Mouse (Mus musculus): ENCODE measurements at regions not wholly inside any gene's neighbourhood (a gene's known extent, or its start where the extent isn't known, plus 50 kb on each side); places are given as distances from the start of the nearest gene placed in this dataset.
"Not testable (repeated sequence)": the region's sequence is repeated elsewhere in the genome, so short reads cannot be mapped to it uniquely, and the experiment has no call there.

- ATAC-seq (ENCODE audit: insufficient number of reproducible peaks, low FRiP score, low TSS enrichment, low read depth) = no peak
- H3K9me3 ChIP-seq (ENCODE audit: control insufficient read depth, low read length) = no peaks in the 10 kb centered on the region
- H3K27ac ChIP-seq (replicated peaks; ENCODE audit: low read depth, low read length) = no peak overlapping the region
These were observed 540.5 kb upstream of the Pkdcc start for GRCm38 (mm10) chr17:82674593-82674992.

GRCm38 (mm10) chr17:82666557-82666956, 548.5 kb upstream of the Pkdcc start:
- not testable (repeated sequence) for H3K27ac ChIP-seq (replicated peaks; ENCODE audit: low read depth, low read length); DNase-seq (ENCODE audit: low spot score); H3K4me1 ChIP-seq (ENCODE audit: control insufficient read depth, insufficient read depth, low read length); ATAC-seq (ENCODE audit: insufficient number of reproducible peaks, low FRiP score, low TSS enrichment, low read depth); H3K36me3 ChIP-seq (ENCODE audit: control insufficient read depth, insufficient read depth, low read length); H3K9ac ChIP-seq (ENCODE audit: low read length); H3K9me3 ChIP-seq (ENCODE audit: control insufficient read depth, low read length); H3K27me3 ChIP-seq (ENCODE audit: control insufficient read depth, insufficient read depth, low read length); H3K4me2 ChIP-seq (ENCODE audit: low read depth, severe bottlenecking); H3K4me3 ChIP-seq (ENCODE audit: low read depth, low read length)
- 88% methylated on average over 1 of the region's 1 CpGs for WGBS

More at GRCm38 (mm10) chr17:82674593-82674992, 540.5 kb upstream of the Pkdcc start:
- DNase-seq (ENCODE audit: low spot score) = no peak
- Histone ChIP-seq H3K4me2 (ENCODE audit: low read depth, severe bottlenecking) (no peak overlapping the region), H3K4me3 (ENCODE audit: low read depth, low read length) (no peak overlapping the region), H3K27me3 (ENCODE audit: control insufficient read depth, insufficient read depth, low read length) (no peaks in the 10 kb centered on the region), H3K4me1 (ENCODE audit: control insufficient read depth, insufficient read depth, low read length) (no peaks in the 10 kb centered on the region), H3K36me3 (ENCODE audit: control insufficient read depth, insufficient read depth, low read length) (no peaks in the 10 kb centered on the region), H3K9ac (ENCODE audit: low read length) (no peak overlapping the region)
- WGBS = 81% methylated on average over 2 of the region's 2 CpGs

GRCm38 (mm10) chr17:82664352-82664751, 550.7 kb upstream of the Pkdcc start:
- WGBS = 92% methylated on average over 6 of the region's 6 CpGs
- DNase-seq (ENCODE audit: low spot score) (no peak), ATAC-seq (ENCODE audit: insufficient number of reproducible peaks, low FRiP score, low TSS enrichment, low read depth) (no peak)
- no peaks in the 10 kb centered on the region for H3K36me3 ChIP-seq (ENCODE audit: control insufficient read depth, insufficient read depth, low read length)
- no peak overlapping the region for H3K4me3 ChIP-seq (ENCODE audit: low read depth, low read length)
- H3K27me3 ChIP-seq (ENCODE audit: control insufficient read depth, insufficient read depth, low read length) = no peaks in the 10 kb centered on the region
- no peak overlapping the region for H3K9ac ChIP-seq (ENCODE audit: low read length)
- H3K27ac ChIP-seq (replicated peaks; ENCODE audit: low read depth, low read length) = no peak overlapping the region
- no peaks in the 10 kb centered on the region for H3K9me3 ChIP-seq (ENCODE audit: control insufficient read depth, low read length)
- no peak overlapping the region for H3K4me2 ChIP-seq (ENCODE audit: low read depth, severe bottlenecking)
- no peaks in the 10 kb centered on the region for H3K4me1 ChIP-seq (ENCODE audit: control insufficient read depth, insufficient read depth, low read length)

DNA sequence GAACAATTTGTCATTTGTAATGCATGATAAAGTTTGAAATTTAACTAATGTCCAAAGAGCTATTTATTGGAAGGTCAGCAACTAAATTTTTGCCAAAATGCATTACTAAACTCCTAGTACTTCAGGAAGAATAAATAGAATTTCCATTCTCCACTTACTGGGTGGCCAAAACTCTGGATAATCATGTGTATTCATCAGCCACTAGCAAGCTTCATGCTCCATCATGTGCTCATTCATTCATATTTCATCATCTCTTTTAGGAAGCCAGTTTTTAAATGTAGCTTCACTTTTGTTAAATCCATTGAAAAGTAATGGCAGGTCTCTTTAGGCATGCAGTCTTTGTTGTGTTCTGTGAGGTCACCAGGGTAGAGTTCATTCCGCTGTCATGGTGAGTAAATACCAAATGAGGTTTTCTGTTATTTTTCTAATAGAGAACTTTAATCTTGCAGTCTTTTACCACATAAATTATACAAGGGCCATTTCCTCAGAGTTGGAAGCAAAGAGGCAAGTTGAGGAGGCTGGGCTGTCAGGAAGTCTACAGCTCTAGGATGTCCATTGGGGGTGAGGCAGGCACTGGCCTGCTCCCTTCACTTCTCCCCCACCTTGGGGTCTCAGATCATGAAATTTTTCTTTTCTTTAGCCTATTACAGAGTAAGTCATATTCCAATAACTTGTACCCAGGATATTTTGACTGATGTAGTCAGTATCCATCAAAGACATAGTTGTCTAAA, 578.5 kb upstream of the Pkdcc start:
- H3K4me3 ChIP-seq (ENCODE audit: low read depth, low read length) = no peak overlapping the region
- WGBS = 94% methylated on average over 1 of the region's 1 CpGs
- no peaks in the 10 kb centered on the region for H3K4me1 ChIP-seq (ENCODE audit: control insufficient read depth, insufficient read depth, low read length)
- H3K9ac ChIP-seq (ENCODE audit: low read length) = no peak overlapping the region
- ATAC-seq (ENCODE audit: insufficient number of reproducible peaks, low FRiP score, low TSS enrichment, low read depth) (no peak), DNase-seq (ENCODE audit: low spot score) (no peak)
- no peaks in the 10 kb centered on the region for H3K36me3 ChIP-seq (ENCODE audit: control insufficient read depth, insufficient read depth, low read length)
- H3K9me3 ChIP-seq (ENCODE audit: control insufficient read depth, low read length) = no peaks in the 10 kb centered on the region
- H3K4me2 ChIP-seq (ENCODE audit: low read depth, severe bottlenecking) = no peak overlapping the region
- H3K27ac ChIP-seq (replicated peaks; ENCODE audit: low read depth, low read length) = no peak overlapping the region
- H3K27me3 ChIP-seq (ENCODE audit: control insufficient read depth, insufficient read depth, low read length) = no peaks in the 10 kb centered on the region

DNA sequence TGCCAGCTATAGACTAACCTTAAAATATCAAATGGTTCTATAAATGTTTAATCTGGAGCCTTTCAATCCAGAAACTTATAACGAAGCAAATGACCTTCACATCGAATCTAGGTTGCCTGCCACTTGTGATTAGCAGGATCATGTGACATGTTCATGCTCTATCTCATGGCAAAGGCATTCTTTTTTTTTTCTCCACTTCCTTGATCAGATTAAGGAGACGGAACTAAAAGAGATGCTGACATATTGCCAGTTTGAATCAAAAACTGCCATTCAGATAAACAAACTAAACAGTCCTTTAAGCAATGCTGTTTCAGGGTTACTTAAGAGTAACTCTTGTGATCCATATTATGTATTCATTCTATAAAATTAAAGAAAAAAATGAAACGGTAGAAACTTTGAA, 579.2 kb upstream of the Pkdcc start:
- H3K9me3 ChIP-seq (ENCODE audit: control insufficient read depth, low read length) = no peaks in the 10 kb centered on the region
- ATAC-seq (ENCODE audit: insufficient number of reproducible peaks, low FRiP score, low TSS enrichment, low read depth) (no peak), DNase-seq (ENCODE audit: low spot score) (no peak)
- no peak overlapping the region for H3K27ac ChIP-seq (replicated peaks; ENCODE audit: low read depth, low read length)
- H3K4me1 ChIP-seq (ENCODE audit: control insufficient read depth, insufficient read depth, low read length) = no peaks in the 10 kb centered on the region
- WGBS = 84% methylated on average over 4 of the region's 4 CpGs
- no peak overlapping the region for H3K9ac ChIP-seq (ENCODE audit: low read length)
- H3K27me3 ChIP-seq (ENCODE audit: control insufficient read depth, insufficient read depth, low read length) = no peaks in the 10 kb centered on the region
- no peak overlapping the region for H3K4me3 ChIP-seq (ENCODE audit: low read depth, low read length)
- no peaks in the 10 kb centered on the region for H3K36me3 ChIP-seq (ENCODE audit: control insufficient read depth, insufficient read depth, low read length)
- no peak overlapping the region for H3K4me2 ChIP-seq (ENCODE audit: low read depth, severe bottlenecking)

DNA sequence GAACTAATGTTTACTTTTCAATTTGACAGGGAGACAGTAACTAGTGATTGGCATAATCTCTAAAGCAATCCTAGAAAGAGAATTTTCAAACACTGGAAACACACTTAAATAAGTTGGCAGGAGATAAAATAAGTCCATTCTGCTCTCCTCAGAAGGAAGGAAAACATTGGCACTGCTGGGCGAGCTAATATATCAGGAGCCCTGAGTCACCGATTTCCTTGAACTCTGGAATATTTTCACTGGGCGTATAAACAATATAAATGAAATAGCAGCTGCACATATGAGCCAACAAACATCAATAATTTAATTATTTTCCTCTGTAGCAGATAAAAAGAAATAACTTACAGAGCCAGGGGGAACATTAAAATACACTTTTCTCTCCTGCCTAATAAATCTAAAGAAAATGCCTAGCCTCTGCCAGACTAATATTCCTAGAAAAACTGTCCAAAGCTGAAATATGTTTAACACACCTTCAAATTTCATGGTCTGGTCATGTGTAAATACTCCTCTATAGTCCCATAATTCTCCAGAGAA, 608.4 kb upstream of the Pkdcc start:
- H3K4me1 ChIP-seq (ENCODE audit: control insufficient read depth, insufficient read depth, low read length) = no peaks in the 10 kb centered on the region
- no peak overlapping the region for H3K9ac ChIP-seq (ENCODE audit: low read length)
- H3K27ac ChIP-seq (replicated peaks; ENCODE audit: low read depth, low read length) = no peak overlapping the region
- no peaks in the 10 kb centered on the region for H3K36me3 ChIP-seq (ENCODE audit: control insufficient read depth, insufficient read depth, low read length)
- WGBS = 91% methylated on average over 3 of the region's 3 CpGs
- H3K9me3 ChIP-seq (ENCODE audit: control insufficient read depth, low read length) = no peaks in the 10 kb centered on the region
- ATAC-seq (ENCODE audit: insufficient number of reproducible peaks, low FRiP score, low TSS enrichment, low read depth) (no peak), DNase-seq (ENCODE audit: low spot score) (no peak)
- H3K27me3 ChIP-seq (ENCODE audit: control insufficient read depth, insufficient read depth, low read length) = no peaks in the 10 kb centered on the region
- H3K4me2 ChIP-seq (ENCODE audit: low read depth, severe bottlenecking) = no peak overlapping the region
- H3K4me3 ChIP-seq (ENCODE audit: low read depth, low read length) = no peak overlapping the region

DNA sequence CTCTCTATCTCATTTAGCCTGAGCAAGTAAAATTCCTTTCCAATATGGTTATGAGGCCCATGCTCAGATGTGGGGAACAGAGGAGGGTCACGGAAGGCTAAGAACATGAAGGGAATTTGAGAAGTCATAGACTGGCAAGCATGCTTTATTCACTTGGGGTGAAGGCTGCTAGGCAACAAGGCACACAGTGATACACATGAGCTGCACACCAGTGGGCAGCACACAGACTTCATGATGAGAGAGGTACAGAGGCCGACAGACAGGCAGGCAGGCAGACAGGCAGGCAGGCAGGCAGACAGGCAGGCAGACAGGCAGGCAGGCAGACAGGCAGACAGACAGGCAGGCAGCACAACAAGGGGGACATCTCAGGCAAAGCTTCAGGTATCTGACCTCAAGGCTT, 631.3 kb upstream of the Pkdcc start:
- no peak overlapping the region for H3K27ac ChIP-seq (replicated peaks; ENCODE audit: low read depth, low read length)
- H3K4me2 ChIP-seq (ENCODE audit: low read depth, severe bottlenecking) = no peak overlapping the region
- DNase-seq (ENCODE audit: low spot score) = no peak
- no peaks in the 10 kb centered on the region for H3K36me3 ChIP-seq (ENCODE audit: control insufficient read depth, insufficient read depth, low read length)
- H3K4me1 ChIP-seq (ENCODE audit: control insufficient read depth, insufficient read depth, low read length) = no peaks in the 10 kb centered on the region
- no peak for ATAC-seq (ENCODE audit: insufficient number of reproducible peaks, low FRiP score, low TSS enrichment, low read depth)
- no peak overlapping the region for H3K9ac ChIP-seq (ENCODE audit: low read length)
- no peak overlapping the region for H3K4me3 ChIP-seq (ENCODE audit: low read depth, low read length)
- H3K9me3 ChIP-seq (ENCODE audit: control insufficient read depth, low read length) = no peaks in the 10 kb centered on the region
- 66% methylated on average over 2 of the region's 2 CpGs for WGBS
- no peaks in the 10 kb centered on the region for H3K27me3 ChIP-seq (ENCODE audit: control insufficient read depth, insufficient read depth, low read length)

- Histone ChIP-seq H3K36me3 (ENCODE audit: control insufficient read depth, insufficient read depth, low read length) (no peaks in the 10 kb centered on the region), H3K9ac (ENCODE audit: low read length) (no peak overlapping the region), H3K9me3 (ENCODE audit: control insufficient read depth, low read length) (no peaks in the 10 kb centered on the region), H3K4me3 (ENCODE audit: low read depth, low read length) (no peak overlapping the region), H3K27me3 (ENCODE audit: control insufficient read depth, insufficient read depth, low read length) (no peaks in the 10 kb centered on the region), H3K4me1 (ENCODE audit: control insufficient read depth, insufficient read depth, low read length) (no peaks in the 10 kb centered on the region), H3K27ac (replicated peaks; ENCODE audit: low read depth, low read length) (no peak overlapping the region), H3K4me2 (ENCODE audit: low read depth, severe bottlenecking) (no peak overlapping the region)
- ATAC-seq (ENCODE audit: insufficient number of reproducible peaks, low FRiP score, low TSS enrichment, low read depth) = no peak
- DNase-seq (ENCODE audit: low spot score) = no peak
- WGBS = 79% methylated on average over 5 of the region's 5 CpGs
These were observed 681.6 kb upstream of the Pkdcc start for GRCm38 (mm10) chr17:82533521-82533920.

- no peak overlapping the region for H3K9ac ChIP-seq (ENCODE audit: low read length)
- no peaks in the 10 kb centered on the region for H3K36me3 ChIP-seq (ENCODE audit: control insufficient read depth, insufficient read depth, low read length)
- H3K9me3 ChIP-seq (ENCODE audit: control insufficient read depth, low read length) = no peaks in the 10 kb centered on the region
- no peak overlapping the region for H3K4me3 ChIP-seq (ENCODE audit: low read depth, low read length)
- DNase-seq (ENCODE audit: low spot score) (no peak), ATAC-seq (ENCODE audit: insufficient number of reproducible peaks, low FRiP score, low TSS enrichment, low read depth) (no peak)
- H3K27ac ChIP-seq (replicated peaks; ENCODE audit: low read depth, low read length) = no peak overlapping the region
- H3K27me3 ChIP-seq (ENCODE audit: control insufficient read depth, insufficient read depth, low read length) = no peaks in the 10 kb centered on the region
- H3K4me1 ChIP-seq (ENCODE audit: control insufficient read depth, insufficient read depth, low read length) = no peaks in the 10 kb centered on the region
- H3K4me2 ChIP-seq (ENCODE audit: low read depth, severe bottlenecking) = no peak overlapping the region
These were observed 697.0 kb upstream of the Pkdcc start for GRCm38 (mm10) chr17:82518129-82518528.

Measured in limb, embryonic 11.5 days (tissue).